Mouse (Mus musculus) ES-CJ7 (cell line): ENCODE measurements at regions not wholly inside any gene's neighbourhood (a gene's known extent, or its start where the extent isn't known, plus 50 kb on each side); places are given as distances from the start of the nearest gene placed in this dataset.

Source experiments
- DNase-seq: peaks from one replicate; pipeline ENCODE4 v3.0.0; 2011; ENCODE audit warnings: low read depth, low spot score

DNA sequence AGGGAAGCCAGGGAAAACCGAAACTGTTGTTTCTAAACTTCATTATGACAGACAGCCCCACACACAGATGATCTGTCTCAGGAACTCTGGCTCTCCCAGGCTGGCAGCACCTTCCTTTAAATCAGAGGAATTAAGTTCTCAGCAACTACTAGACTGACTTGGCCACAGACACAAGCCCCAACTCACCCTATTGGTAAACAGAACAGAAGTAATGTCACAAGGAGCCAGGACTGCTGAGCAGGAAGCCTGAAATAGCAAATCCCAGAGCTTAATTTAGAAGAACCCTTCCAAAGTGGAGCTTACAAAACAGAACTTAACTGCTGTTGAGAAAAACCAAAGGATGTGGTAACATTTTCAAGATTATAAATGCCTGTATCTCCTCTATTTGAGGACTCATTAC, 174.8 kb downstream of the Nfkbiz start:
- no peak for DNase-seq

DNA sequence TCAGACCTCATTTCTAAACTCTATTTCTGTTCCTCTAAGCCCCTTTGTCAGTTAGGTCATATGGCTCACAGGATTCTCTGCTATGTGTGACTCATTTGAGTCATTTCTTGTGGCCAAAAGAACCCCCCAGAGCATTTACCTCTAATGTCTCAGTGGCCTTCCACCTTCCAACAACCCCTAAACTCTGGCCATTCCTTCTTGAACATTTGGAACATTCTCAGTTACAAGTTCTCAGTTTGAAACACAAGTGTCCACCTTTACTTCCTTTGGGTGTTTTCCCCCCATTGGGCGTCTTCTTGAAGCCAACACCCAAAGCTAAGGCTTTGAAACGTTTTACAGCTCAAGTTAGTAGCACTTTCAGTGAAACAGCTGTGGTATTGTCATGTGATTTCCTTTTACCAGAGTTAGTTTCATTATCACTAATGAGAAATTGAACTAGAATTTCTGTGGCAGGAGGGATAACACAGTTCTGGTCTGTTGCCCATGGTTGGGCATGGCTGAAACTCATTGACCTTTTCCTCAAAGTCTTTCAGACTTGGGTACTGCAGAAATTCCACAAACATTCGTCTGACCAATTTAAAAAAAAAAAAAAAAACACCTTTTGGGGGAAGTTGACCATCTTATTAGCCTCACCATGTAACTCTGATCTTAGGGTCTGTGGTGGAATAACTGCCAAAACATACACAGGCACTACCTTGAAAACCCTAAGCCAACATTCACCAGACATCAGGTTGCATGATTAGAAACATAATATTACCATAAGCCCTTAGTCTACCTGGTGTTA, 201.8 kb downstream of the Nfkbiz start:
- DNase-seq: no peak

DNA sequence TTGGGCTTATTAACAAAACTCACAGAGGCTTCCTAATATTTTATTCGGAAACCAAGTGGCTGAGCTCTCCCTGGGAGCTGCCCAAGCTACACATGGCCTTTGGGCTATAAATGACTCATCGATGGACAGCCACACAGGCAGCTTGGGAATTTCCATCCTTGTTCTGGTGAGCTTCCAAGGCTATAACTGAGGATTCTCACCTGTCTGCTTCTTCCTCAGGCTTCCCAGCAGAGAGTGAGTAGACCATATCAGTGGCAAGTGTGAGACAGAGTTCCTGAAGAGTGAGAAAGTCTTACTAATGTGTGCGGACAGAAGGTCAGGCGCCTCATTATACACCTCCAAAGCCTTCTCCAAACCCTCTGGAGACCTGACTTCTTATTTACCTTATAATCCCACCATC, 202.5 kb downstream of the Nfkbiz start:
- no peak for DNase-seq

DNA sequence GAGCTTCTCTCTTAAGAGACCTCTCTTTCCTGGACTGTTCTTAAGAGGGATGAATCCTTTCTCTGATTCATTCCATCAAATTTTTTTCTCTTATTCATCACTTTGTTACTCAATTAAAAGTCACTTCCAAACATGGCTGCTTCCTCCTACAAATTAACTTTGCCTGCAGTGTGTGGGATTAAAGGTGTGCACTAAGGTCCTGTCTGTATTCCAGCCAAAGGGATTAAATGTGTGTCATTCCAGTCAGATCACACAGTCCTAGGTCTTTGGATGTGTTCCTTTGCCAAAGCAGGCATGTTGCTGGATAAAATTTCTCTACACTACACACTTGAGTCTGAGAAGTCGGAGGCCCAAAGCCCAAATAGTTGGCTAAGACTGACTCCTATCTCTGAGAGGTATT, 204.0 kb downstream of the Nfkbiz start:
- no peak for DNase-seq

DNA sequence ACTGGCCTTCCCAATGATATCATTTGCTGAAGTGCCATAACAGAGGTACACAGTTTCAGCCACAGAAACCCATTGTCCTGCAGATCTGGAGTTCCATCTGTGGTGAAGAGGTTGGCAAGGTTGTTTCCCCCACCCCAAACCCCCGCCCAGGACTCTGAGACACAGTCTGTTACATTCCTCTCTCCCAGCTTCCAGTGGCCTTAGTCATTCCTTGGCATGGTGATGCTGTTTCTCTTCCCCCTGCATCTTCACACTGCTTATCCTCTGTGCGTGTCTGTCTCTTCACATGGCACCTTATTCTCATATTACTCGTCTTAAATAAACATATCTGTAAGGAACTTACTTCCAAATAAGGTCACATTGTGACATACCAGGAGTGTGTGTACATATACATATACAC, 206.5 kb downstream of the Nfkbiz start:
- DNase-seq: no peak

DNA sequence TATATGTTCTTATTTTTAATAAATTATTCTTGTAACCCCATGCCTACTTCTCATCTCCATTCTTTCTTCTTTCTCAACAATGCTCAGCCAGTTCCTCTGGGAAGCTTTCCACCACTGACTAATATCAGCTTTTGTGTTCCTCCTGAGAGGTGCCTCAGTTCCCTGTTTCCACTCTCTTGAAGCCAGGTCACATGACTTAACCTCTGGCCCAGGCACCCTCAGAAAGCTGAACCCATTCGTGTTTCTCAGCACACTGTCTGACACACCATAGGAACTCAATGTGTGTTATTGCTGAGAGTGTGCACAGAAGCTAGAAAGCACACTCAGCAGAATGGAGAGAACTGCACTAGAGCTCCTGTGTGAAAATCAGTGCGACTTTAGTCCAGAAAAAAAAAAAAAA, 207.1 kb downstream of the Nfkbiz start:
- DNase-seq: no peak

DNA sequence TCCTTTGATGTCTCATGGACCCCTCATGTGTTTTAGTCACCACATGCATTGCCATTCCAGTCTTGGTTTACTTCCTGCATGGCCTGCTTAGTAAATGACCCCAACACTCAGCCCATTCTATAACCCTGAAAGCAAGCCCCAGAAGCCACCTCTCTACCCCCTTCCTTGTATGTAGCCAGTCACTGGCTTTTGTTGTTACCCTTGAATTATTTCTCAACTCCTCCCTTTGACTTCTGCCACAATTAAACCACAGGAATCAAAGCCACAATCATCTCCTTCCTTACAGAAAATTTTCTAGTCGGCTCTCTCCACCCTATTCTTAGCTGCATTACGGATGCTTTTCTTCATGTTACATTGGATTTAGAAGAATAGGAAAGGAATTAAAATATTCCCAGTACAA, 207.7 kb downstream of the Nfkbiz start:
- no peak for DNase-seq

DNA sequence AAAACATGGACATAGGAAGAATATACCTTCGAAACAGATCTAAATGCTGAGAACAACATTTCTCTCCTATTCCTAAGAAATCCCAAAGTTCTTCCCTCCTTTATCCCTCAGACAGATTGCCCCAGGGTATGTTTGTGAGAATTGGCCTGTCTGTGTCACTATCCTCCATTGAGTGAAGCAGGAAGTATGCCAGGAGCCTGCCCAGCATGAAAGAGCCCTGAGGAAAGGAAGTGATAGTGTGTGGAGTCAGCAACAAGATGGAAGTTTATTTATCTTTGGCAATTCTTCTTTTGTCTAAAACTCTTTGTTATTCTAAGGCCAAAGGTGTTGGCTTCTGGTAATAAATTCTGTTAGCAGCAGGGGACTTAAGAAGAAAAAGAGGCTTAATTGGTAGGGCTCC, 211.2 kb downstream of the Nfkbiz start:
- peak; percentile 16 for DNase-seq

DNA sequence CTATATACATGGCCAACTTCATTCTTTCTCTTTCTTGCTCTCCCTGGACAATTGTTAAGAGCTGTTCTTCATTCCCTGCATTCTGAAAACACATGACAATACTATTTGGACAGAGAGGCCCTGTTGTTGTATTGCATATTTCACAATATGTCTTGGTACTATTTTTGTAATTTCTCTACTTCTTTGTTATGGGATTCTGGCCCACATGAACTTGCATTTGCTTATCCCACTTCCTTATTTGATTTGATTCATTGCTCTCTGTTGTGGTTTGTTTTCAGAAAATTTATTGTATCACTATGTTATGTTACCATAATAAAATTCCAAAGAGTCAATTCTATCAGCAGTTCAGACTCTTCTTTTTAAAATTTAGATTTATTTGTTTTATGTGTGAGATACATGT, 215.3 kb downstream of the Nfkbiz start:
- no peak for DNase-seq

DNA sequence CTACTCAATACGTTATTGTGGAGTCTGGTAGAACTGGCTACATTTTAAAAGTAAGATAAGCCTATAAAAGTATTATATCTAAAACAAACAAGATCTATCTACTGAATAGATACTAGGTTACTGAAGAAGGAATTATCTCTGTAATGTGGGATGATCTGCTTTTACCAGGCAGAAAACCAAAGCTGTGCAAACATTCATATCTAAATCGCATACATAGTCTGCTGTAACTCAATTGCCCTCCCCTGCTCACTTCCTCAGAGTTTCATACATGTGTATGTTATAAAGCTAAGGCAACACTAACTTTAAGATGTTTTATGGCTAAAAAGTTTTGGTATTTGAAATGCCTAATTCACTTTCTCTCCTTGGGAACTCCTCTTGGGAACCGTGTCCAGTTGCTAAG, 219.0 kb downstream of the Nfkbiz start:
- DNase-seq: no peak

DNA sequence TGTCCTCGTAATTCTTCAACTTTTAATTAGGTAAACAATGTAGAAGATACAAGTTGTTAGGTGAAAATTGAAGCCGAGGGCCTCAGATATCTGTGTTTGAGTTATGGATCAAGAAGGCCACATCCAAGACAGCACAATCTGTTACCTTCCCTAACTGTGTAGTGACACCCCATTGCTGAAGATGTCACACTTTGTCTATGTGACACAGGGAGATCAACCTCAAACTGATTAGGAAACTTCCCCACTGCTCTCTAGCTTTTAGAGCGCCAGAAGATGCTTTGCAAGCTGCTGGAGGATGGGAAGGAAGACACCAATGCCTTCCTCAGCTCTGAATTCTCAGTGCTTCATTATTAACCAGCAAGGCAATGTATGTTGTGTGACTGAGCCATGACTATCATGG, 220.7 kb downstream of the Nfkbiz start:
- no peak for DNase-seq

DNA sequence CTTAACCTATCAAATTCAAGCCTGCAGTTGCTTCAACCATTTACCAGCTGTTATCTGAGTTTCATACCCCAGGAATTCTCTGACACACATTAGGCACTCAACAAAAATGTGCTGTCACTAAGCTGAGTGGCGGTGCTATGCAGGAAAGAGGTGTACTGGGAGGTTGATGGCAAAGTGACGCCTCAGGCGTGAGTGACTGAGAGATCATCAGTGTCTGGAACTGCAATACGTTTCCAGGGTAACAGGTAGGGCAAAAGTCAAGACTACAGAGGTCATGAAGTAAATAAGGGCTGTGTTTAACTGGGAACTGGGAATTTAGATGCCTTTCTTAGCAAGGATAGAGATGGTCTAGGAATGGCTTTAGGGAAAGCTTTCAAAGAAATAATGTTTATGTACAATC, 221.2 kb downstream of the Nfkbiz start:
- no peak for DNase-seq

DNA sequence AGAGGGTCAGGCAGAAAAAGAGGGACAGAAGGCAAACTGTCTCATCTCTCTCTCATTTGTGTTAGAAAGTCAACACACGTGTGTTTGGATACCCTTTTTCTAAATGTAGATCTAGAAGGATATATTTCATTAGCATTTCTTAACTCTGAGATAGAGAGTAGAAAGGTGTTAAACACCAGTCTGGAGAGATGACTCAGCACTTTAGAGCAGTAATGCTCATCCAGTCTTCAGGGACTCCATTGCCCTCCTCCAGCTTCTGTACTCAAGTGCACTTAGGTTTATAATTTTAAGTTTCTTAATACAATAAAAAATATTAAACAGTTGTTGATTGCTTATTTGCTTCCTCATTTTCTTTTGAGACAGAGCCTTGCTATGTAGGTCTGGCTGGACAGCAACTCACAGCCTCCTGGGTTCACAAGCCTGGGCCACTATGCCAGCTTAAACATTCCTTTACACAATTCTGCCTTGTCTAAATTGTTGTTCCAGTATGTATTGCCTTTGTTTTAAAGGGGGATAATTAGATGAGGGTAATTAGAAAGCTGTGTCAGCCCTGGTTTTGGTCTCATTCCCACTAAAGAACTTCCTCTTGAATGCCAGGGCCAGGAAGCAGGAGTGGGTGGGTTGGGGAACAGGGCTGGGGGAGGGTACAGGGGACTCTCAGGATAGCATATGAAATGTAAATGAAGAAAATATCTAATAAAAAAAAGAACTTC, 222.1 kb downstream of the Nfkbiz start:
- DNase-seq: no peak

DNA sequence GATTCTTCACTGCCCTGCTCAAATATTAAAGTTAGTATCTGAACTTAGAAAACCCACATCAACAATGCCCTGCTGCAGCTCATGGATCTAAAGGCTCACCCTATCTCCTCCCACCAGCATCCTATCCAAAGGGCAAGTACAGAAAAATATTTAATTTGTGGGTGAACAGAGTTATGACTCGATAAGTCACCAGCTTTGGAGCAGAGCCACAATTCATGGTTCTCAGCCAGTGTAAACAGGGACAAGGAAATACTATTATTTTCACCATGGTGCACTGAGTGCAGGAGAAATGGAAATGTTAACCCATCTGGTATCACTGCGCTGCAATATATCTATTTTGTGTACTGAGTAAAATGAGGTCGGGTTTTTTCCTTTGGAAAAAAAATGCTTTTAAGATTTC, 225.8 kb downstream of the Nfkbiz start:
- no peak for DNase-seq

DNA sequence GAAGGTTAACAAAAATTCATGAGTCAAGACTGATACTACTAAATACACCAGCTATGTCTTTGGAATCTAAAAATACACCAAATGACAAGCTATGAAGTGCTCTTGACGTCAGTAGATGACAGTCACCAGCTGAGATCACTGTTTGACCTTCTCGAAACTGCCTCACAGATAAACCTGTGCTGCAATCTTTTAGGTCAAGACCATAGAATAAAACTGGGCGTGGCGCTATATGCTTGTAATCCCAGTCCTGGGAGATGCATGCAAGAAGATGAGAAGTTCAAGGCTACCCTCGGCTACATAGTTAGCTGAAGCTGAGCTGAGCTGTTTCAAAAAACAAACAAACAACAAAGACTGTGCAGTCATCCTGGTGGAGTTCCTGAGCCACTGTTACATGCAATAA, 226.7 kb downstream of the Nfkbiz start:
- no peak for DNase-seq

DNA sequence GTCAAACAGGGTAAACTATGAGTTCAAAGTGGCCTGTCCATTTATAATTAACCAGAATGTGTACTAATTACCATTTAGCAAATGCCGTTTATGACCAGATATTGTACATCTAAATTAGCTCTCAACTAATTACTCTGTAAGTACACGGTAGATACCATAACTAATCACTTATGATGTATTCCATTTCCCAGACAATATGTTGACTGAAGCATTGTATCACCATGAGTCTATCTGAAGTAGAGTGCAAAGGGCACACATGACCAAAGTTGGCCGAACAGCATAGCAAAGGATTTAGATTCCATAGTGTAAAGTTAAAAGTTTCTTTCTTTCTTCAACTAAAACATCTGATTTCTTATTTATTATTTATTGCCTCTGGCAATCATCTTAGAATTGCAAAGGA, 227.5 kb downstream of the Nfkbiz start:
- DNase-seq: no peak

DNA sequence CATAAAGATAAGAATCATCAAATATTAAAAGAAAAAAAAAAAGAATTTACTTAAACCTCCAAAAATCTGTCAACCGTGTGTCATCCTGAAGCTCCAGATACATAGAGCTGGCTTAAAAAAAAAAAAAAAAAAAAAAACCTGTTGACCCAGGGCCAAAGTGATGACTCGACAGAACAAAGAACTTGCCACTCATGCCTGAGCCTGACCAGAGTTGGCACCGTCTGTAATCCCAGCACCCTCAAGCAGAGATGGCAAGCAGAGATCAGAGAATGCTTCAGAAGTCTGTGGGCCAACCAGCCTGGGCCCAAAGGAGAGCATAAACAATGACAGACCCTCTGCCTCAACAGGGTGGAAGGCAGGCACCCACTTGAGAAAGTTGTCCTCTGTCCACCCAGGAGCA, 230.3 kb downstream of the Nfkbiz start:
- no peak for DNase-seq

DNA sequence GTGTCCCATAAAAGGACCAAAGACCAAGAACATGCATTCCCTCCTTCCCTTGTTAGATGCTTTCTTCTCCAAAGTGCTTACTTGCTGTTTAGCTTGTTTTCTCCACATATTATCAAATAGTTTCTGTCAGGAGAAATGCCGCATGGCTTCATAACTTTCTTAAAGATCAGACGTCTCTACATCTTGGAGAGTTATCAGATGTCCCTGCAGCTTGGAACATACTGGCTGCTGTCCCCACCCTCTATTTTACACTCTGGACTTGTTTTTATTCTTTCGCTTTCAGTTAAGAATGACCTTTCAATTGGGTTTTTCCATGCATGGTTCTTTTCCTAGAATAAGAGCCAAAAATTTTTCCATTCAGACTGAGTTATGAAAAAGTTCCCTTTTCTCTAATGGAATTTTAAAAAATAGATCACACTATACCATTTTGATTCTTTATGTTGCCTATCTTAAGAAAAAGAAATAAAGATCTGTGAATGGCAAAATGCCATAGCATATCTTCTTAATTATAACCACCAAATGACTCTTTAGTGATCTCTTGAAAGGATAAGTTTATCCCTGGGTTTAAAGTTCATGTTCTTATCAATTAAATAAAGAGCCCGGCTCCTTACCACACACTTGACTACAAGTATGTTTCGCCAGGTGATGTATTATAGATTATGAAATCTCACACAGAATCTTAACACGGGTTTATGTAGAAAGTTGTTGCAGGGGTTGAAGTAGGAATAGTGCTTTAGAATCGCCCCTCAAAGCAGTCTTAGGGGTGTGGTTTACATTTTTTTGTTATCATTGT, 232.1 kb downstream of the Nfkbiz start:
- no peak for DNase-seq

DNA sequence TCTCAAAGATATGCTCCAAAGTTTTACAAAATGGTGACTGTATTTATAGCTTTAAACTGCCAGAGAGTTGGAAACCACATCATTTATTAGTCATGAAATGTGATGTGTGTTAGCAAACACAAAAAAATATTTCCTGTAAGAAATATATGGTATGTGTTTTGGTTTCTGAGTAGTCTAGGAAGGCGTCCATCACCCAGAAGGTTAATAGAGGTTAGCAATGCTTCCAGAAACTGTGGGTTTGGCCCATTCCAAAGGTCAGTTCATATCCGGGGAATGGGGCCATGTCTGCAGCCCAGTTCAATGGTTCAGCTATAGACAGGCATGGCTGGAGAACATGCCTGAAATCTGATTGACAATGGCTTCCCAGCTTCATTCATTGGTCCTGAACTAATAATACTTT, 235.1 kb downstream of the Nfkbiz start:
- DNase-seq: no peak

DNA sequence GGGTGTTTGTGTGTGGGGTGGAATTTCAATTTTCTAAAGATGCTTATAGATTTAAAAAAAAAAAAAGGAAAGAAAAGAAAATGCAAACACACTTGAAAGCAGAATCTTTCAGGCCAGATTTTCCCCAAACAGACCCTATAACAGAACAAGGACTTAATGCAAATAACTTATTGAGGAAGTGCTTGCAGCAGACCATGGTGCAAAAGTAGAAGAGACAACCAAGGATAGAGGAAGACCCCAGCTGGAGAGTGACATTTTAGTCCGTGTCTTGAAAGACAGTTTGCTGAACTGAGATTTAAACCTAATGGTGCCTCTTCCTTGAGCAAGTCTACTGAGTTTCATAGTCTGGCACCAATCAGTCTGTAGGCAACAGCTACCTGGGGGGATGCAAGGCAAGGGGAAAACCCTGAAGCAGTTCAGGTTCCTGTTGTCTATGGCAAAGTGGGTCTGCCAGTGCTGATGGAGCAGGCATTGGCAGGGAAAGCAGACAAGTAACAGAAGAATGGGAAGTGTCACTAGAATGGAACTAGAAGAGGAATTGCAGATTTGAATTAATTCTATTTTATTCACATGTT, 249.2 kb downstream of the Nfkbiz start:
- DNase-seq: no peak

DNA sequence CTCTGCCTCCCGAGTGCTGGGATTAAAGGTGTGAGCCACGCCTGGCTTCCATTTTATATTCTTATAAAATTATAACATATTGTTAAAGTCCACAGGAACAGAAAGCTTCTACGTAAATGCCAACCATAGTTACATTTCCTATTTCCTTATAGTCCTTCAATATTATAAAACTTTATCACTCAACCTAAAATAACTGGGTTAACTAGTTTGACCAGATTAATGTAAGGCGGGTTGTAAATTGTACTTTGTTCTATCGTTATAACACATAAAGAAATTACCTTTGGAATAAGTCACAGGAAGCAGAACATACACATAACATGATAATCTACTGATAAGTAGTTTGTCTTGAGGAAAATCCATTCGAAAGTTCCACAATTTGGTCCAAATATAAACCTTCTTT, 251.6 kb downstream of the Nfkbiz start:
- DNase-seq: no peak

DNA sequence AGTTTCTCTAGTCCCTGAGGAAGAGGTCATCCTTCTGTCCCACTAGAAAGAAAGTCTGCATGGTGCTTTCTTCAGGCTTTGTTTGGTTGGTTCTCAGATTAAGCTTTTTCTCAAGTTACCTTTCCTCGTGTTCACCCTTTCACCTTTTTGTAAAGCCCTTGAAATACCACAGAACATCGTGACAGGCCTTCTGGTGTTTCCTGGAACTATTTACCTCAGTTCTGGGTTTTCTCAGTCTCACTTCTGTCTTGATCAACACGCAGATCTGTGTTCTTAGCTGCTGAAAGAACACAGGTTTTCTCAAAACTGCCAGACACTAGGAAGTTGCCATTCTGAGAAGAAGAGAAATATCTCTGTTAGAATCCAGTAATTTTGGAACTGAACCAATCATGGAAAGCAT, 255.8 kb downstream of the Nfkbiz start:
- DNase-seq: no peak
